Mouse (Mus musculus) limb, embryonic 14.5 days (tissue): ENCODE measurements at regions not wholly inside any gene's neighbourhood (a gene's known extent, or its start where the extent isn't known, plus 50 kb on each side); places are given as distances from the start of the nearest gene placed in this dataset.
A peak's percentile ranks its signal among the peaks of the same experiment; 100 is the strongest.

Source experiments
- ATAC-seq: fragments of 200-750 bp; cut with Nextera tagmentation; 2 replicates; pipeline ENCODE4 v1.8.0; 2017; ENCODE audit warnings: low read depth, moderate number of reproducible peaks, moderate TSS enrichment; ENCODE audit not compliant: low FRiP score
- DNase-seq: peaks from one replicate; pipeline ENCODE4 v3.0.0-alpha.2; 2015; ENCODE audit warnings: low spot score
- H3K27ac ChIP-seq: fragments of 300-500 bp; sonication (generic); replicated peaks from 2 replicates; pipeline ENCODE4 v1.5.1; 2014; ENCODE audit warnings: low read depth, mild to moderate bottlenecking, low read length, moderate library complexity, mixed read lengths
- H3K27me3 ChIP-seq: fragments of 300-500 bp; sonication (generic); 2 replicates; pipeline ENCODE4 v1.6.1; 2014; ENCODE audit warnings: low read length, mixed read lengths; ENCODE audit not compliant: control insufficient read depth, insufficient read depth
- H3K36me3 ChIP-seq: fragments of 300-500 bp; sonication (generic); 2 replicates; pipeline ENCODE4 v1.6.1; 2014; ENCODE audit warnings: mild to moderate bottlenecking, low read length, moderate library complexity, mixed read lengths; ENCODE audit not compliant: control insufficient read depth, insufficient read depth
- H3K4me1 ChIP-seq: fragments of 300-500 bp; sonication (generic); 2 replicates; pipeline ENCODE4 v1.6.1; 2014; ENCODE audit warnings: antibody characterized with exemption, low read length, mixed read lengths; ENCODE audit not compliant: control insufficient read depth, insufficient read depth
- H3K4me2 ChIP-seq: fragments of 300-500 bp; sonication (generic); replicated peaks from 2 replicates; pipeline ENCODE4 v1.6.1; 2014; ENCODE audit warnings: low read depth, mild to moderate bottlenecking, low read length, moderate library complexity; ENCODE audit not compliant: severe bottlenecking
- H3K4me3 ChIP-seq: fragments of 300-500 bp; sonication (generic); replicated peaks from 2 replicates; pipeline ENCODE4 v1.5.1; 2014; ENCODE audit warnings: low read length
- H3K9ac ChIP-seq: fragments of 300-500 bp; sonication (generic); 2 replicates; pipeline ENCODE4 v1.6.1; 2014; ENCODE audit warnings: mild to moderate bottlenecking, low read depth, low read length, moderate library complexity; ENCODE audit not compliant: severe bottlenecking
- H3K9me3 ChIP-seq: fragments of 300-500 bp; sonication (generic); 2 replicates; pipeline ENCODE4 v1.6.1; 2016; ENCODE audit warnings: low read length; ENCODE audit not compliant: control insufficient read depth
- POLR2A ChIP-seq: fragments of 200-500 bp; IDR thresholded peaks from 2 replicates; pipeline ENCODE4 v1.8.0; 2012; ENCODE audit warnings: inconsistent platforms, mild to moderate bottlenecking, moderate library complexity, borderline replicate concordance; ENCODE audit not compliant: insufficient read depth, insufficient read length; ENCODE audit errors: extremely low read depth
- WGBS: fragments of 180-500 bp; shearing (Covaris S2); extraction: QIAGEN DNeasy Blood & Tissue Kit; methylation state at CpG from one replicate; pipeline ENCODE4 v1.1.7; 2014; 5-methylcytosine and 5-hydroxymethylcytosine counted together

- no peak for TF ChIP-seq POLR2A
- 97% methylated on average over 4 of the region's 4 CpGs for WGBS
- Histone ChIP-seq H3K4me1 (no peaks in the 10 kb centered on the region), H3K9ac (no peak overlapping the region), H3K36me3 (no peaks in the 10 kb centered on the region), H3K4me3 (no peak overlapping the region), H3K4me2 (no peak overlapping the region), H3K9me3 (no peaks in the 10 kb centered on the region), H3K27me3 (no peaks in the 10 kb centered on the region), H3K27ac (no peak overlapping the region)
- DNase-seq, result no peak
- ATAC-seq, result no peak
Measured at GRCm38 (mm10) chr15:96944741-96945140, 111.0 kb downstream of the Slc38a4 start.

DNA sequence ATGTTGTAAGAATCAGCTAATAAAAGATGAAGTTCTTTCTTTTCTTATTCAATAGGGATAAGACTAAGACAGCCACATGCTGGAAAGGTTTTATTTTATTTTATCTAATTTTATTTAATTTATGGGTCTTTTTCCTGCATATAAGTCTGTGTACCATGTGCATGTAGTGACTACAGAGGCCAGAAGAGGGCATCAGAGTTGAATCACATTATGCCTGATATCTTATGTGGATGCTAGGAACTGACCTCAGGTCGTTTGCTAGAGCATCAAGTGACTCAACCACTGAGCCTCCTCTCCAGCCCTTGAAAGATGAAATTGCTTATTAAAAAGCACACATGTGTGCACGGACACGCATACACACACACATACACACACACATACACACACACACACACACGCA lies 113.1 kb downstream of the Slc38a4 start:
- ATAC-seq (no peak), DNase-seq (no peak)
- WGBS, result 90% methylated on average over 4 of the region's 4 CpGs
- Histone ChIP-seq H3K27ac (no peak overlapping the region), H3K36me3 (no peaks in the 10 kb centered on the region), H3K27me3 (no peaks in the 10 kb centered on the region), H3K9me3 (no peaks in the 10 kb centered on the region), H3K9ac (no peak overlapping the region), H3K4me3 (no peak overlapping the region), H3K4me2 (no peak overlapping the region), H3K4me1 (no peaks in the 10 kb centered on the region)
- no peak for TF ChIP-seq POLR2A

DNA sequence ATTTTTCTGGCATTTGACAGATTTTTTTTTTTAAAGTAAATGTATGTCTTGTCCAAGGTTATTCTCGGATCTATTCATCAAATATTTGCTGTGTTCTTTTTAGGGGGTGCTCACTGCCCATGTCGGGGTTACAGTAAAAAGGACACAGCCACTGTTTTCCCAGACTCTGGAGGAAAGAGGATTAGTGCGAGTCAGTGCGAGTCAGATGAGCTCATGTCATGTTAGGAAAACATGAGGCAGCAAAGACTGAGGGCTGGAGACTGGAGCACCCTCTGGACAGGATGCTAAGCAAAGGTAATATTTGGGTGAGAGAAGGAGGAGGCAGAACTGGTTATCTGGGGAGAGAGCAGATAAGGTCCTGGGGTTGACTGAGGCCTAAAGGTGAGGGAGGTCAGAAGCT lies 117.3 kb downstream of the Slc38a4 start:
- Histone ChIP-seq H3K36me3 (no peaks in the 10 kb centered on the region), H3K4me1 (no peaks in the 10 kb centered on the region), H3K9ac (no peak overlapping the region), H3K4me3 (no peak overlapping the region), H3K4me2 (no peak overlapping the region), H3K27ac (no peak overlapping the region), H3K9me3 (no peaks in the 10 kb centered on the region), H3K27me3 (no peaks in the 10 kb centered on the region)
- ATAC-seq (no peak), DNase-seq (no peak)
- no peak for TF ChIP-seq POLR2A
- 83% methylated on average over 4 of the region's 4 CpGs for whole genome bisulfite sequencing

- Histone ChIP-seq H3K4me2 (no peak overlapping the region), H3K27ac (no peak overlapping the region), H3K9ac (no peak overlapping the region), H3K4me3 (no peak overlapping the region), H3K36me3 (no peaks in the 10 kb centered on the region), H3K27me3 (no peaks in the 10 kb centered on the region), H3K4me1 (no peaks in the 10 kb centered on the region), H3K9me3 (no peaks in the 10 kb centered on the region)
- 50% methylated on average over 6 of the region's 6 CpGs for WGBS
- ATAC-seq (no peak), DNase-seq (no peak)
- TF ChIP-seq POLR2A, result no peak
Measured at GRCm38 (mm10) chr15:96937623-96938022, 118.1 kb downstream of the Slc38a4 start.

DNA sequence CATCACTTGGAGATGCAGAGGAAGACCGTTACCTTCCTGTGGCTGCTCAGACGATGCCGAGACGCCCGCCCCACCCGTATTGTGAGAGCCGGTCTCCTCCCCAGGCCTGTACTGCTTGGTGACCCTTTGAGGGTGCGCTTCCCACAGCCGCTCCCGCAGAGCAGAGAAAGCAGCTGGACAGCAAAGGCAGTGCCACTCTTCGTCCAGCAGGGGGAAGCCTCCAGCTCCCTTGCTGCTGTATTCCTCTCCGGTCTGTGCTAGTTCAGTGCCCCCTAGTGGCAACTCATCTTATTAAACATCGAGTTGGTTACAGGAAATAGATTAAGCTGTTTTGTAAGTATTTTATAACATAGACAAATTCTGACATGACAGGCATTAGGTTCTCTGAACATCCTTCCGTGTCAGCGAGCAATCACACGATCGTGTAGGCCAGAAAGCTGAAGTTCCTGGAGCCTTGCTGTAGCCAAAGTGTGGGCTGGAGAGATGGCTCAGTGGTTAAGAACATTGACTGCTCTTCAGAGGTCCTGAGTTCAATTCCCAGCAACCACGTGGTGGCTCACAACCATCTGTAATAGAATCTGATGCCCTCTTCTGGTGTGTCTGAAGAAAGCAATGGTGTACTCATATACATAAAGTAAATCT lies 118.9 kb downstream of the Slc38a4 start:
- DNase-seq, result peak; percentile 96
- 9% methylated on average over 18 of the region's 18 CpGs for WGBS
- peak; percentile 93 for ATAC-seq
- Histone ChIP-seq H3K27me3 (no peaks in the 10 kb centered on the region), H3K4me3 (0 out of 2 replicates have a peak overlapping the region, but pooled peaks have one; percentile 14), H3K27ac (no peak overlapping the region), H3K9me3 (no peaks in the 10 kb centered on the region), H3K4me1 (no peaks in the 10 kb centered on the region), H3K4me2 (peak overlapping the region; percentile 49), H3K9ac (peak overlapping the region; percentile 34), H3K36me3 (no peaks in the 10 kb centered on the region)
- TF ChIP-seq POLR2A, result no peak
